Mouse (Mus musculus): ENCODE data around the gene Cntnap5b. TPM values are rescaled to one million over a fixed set of nuclear protein-coding genes. Genes with fewer than 3 reads are reported as not detected.

The Cntnap5b gene
- polyA plus RNA-seq, 1 experiment from 2014 or later = 2.8 TPM

DNA sequence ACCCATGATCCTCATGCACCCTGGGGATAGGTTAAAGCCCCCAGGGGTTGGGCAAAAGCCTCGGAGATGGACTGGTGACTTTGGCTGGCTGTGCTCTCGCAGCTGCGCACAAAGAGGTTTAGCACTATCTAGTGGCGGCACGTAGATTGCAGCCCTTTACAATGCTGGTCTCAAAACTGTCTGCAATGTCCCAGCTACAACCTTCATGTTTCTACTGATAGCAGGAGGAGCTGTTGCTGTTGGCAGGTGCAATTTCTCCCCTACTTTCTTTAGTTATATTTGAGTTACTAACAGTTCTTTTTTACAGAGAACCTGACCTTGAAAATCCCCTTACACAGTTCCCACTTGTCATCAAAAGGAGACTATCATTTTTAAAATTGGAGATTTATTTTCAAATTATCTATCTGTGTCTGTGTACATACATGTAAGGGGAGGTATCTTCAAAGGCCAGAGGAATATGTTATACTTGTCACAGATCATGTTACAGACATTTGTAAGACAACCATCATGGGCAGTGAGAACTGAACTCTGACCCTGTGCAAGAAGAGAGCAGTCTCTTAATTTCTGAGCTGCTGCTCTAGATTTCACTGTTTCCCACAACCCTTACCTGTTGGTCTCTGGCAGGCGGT lies 459.5 kb downstream of the Cntnap5b start:
- Histone ChIP-seq H3K27me3 (replicated peaks) (no peaks in the 10 kb centered on the region), H3K4me1 (no peaks in the 10 kb centered on the region), H3K9me3 (replicated peaks) (no peaks in the 10 kb centered on the region), H3K4me2 (no peak overlapping the region), H3K4me3 (replicated peaks) (no peak overlapping the region), H3K27ac (replicated peaks) (no peak overlapping the region), H3K36me3 (no peaks in the 10 kb centered on the region), H3K9ac (replicated peaks) (no peak overlapping the region; the same call in 1 of the 2 replicates)
- peak; percentile 83 for ATAC-seq (ENCODE audit: low FRiP score)
- WGBS = 15% methylated on average over 5 of the region's 6 CpGs

DNA sequence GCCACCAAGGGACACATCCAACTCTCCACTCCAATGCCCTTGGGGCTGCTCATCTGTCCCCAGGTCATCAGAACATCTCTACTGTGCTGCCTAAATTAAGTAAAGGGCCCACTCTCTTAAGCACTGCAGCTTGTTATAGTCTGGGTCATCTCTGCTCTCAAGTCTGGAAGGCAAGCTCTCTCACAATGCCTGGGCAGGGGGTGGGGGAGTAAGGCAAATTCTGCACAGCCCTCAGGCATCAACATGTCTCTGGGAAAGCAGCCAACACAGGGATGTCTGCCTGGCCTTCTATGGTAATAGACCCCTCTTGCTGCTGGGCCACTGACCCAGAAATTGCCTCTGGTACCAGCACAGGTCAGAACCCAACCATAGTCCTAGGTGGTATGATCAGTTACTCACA lies 479.4 kb downstream of the Cntnap5b start:
- ATAC-seq (ENCODE audit: low FRiP score) = no peak
- H3K4me2 ChIP-seq = no peak overlapping the region
- no peaks in the 10 kb centered on the region for H3K9me3 ChIP-seq (replicated peaks)
- H3K27me3 ChIP-seq (replicated peaks) = no peaks in the 10 kb centered on the region
- H3K9ac ChIP-seq (replicated peaks) = no peak overlapping the region
- no peak overlapping the region for H3K27ac ChIP-seq (replicated peaks)
- H3K4me3 ChIP-seq (replicated peaks) = no peak overlapping the region
- H3K36me3 ChIP-seq = no peaks in the 10 kb centered on the region
- no peaks in the 10 kb centered on the region for H3K4me1 ChIP-seq

DNA sequence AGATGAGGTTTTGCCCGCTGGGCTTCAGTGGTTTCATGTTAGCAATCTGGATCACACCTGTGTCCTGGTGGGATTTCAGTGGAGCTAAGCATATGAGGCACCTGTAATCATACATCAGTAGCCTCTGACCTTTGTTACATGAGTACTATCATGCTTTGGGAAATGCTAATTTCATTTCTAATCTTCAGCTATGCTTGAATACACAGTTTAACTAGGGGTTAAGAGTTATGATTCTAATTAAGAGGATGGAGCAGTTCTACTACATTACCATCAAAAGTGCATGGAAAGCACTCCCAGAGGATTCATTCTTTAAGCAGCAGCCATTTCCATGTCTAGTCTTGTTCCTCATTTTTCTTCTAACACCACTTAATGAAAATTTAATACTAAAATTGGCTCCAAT lies 538.1 kb downstream of the Cntnap5b start:
- no peaks in the 10 kb centered on the region for H3K36me3 ChIP-seq
- H3K9me3 ChIP-seq (replicated peaks) = no peaks in the 10 kb centered on the region
- H3K27ac ChIP-seq (replicated peaks) = no peak overlapping the region
- WGBS = 71% methylated on average over 1 of the region's 1 CpGs
- H3K9ac ChIP-seq (replicated peaks) = no peak overlapping the region
- no peaks in the 10 kb centered on the region for H3K27me3 ChIP-seq (replicated peaks)
- H3K4me3 ChIP-seq (replicated peaks) = no peak overlapping the region
- no peak overlapping the region for H3K4me2 ChIP-seq
- peak; percentile 79 for ATAC-seq (ENCODE audit: low FRiP score)
- 0 out of 2 replicates have a peak, but pooled peaks cover 2% of the 10 kb centered on the region for H3K4me1 ChIP-seq

DNA sequence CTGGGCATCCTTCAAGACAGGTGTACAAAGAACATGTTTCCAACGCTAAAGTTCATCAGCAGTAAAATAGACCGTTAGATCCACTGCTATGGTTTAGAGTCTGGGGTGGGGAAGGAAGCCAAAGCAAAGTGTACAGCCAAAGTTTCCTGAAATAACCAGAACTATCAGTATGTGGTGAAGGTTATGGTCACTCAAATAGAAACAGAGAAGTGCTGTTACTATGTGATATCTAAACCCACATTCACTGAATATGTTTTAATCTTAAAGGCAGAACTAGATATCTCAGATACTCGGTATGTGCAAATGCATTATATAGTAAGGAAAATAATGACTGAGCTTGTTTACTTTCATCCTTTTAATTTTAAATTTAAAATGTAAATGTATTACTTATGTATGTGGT lies 558.5 kb downstream of the Cntnap5b start:
- H3K27me3 ChIP-seq (replicated peaks) = no peaks in the 10 kb centered on the region
- 83% methylated on average over 3 of the region's 3 CpGs for WGBS
- no peak overlapping the region for H3K4me3 ChIP-seq (replicated peaks)
- no peak for ATAC-seq (ENCODE audit: low FRiP score)
- H3K9ac ChIP-seq (replicated peaks) = no peak overlapping the region
- H3K36me3 ChIP-seq = no peaks in the 10 kb centered on the region
- H3K9me3 ChIP-seq (replicated peaks) = no peaks in the 10 kb centered on the region
- no peaks in the 10 kb centered on the region for H3K4me1 ChIP-seq
- H3K4me2 ChIP-seq = no peak overlapping the region
- no peak overlapping the region for H3K27ac ChIP-seq (replicated peaks)

DNA sequence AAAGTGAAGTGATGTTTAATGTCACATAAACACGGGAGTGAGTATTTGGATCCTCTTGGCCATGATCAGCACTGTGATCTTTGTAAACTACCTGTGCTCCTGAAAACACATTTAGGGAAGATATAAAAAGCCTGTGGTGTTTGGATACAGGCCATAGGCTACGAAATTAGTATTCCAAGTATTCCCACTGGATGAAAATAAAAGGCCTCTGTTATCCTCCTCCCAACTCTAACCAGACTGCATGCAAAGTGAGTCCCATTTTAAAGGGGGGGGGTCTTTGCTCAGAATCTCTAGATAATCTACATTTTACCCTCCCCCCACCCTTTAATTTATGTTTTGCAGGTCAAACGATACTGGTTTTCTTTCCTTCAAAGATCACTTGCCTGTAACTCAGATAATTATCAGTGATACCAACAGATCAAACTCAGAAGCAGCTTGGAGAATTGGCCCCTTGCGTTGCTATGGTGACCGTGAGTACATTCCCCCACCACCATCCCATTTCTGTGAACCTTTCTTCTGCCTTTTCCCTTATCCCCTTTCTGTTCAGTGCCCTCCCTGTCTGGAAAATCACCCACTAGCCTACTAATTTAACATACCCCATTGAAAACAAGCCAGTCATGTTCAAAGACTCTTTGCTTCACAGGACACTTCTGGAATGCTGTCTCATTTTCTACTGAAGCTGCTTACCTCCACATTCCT lies 597.0 kb downstream of the Cntnap5b start:
- Histone ChIP-seq H3K27ac (replicated peaks) (peak overlapping the region; percentile 39; the same call in 1 of the 2 replicates), H3K36me3 (no peaks in the 10 kb centered on the region), H3K9me3 (replicated peaks) (no peaks in the 10 kb centered on the region), H3K4me3 (replicated peaks) (no peak overlapping the region), H3K4me2 (0 out of 2 replicates have a peak overlapping the region, but pooled peaks have one; percentile 5), H3K27me3 (replicated peaks) (no peaks in the 10 kb centered on the region), H3K4me1 (peaks cover 5% of the 10 kb centered on the region; the same call in 1 of the 2 replicates), H3K9ac (replicated peaks) (no peak overlapping the region)
- ATAC-seq (ENCODE audit: low FRiP score) = peak; percentile 87
- WGBS = 45% methylated on average over 5 of the region's 5 CpGs

DNA sequence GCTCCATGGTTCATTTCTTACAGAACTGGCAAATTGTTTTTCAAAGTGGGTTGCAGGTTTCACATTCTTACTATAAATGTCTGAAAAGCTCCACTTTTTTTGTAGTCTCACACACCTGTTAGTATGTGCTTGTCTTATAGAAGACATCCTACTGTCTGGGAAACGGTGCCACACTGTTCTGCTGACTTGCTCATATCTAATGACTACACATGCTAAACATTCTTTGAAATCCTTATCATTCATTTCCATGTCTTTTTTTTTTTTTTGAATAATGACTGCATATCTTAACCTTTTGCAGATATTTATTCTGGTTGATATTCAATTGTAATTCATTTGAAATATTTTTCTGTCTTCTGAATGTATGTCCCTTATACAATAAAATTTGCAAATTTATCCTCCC lies 613.7 kb downstream of the Cntnap5b start:
- Histone ChIP-seq H3K27me3 (replicated peaks) (no peaks in the 10 kb centered on the region), H3K4me1 (no peaks in the 10 kb centered on the region), H3K27ac (replicated peaks) (no peak overlapping the region), H3K36me3 (no peaks in the 10 kb centered on the region), H3K9ac (replicated peaks) (no peak overlapping the region), H3K4me3 (replicated peaks) (no peak overlapping the region), H3K9me3 (replicated peaks) (no peaks in the 10 kb centered on the region), H3K4me2 (no peak overlapping the region)
- ATAC-seq (ENCODE audit: low FRiP score) = no peak
- 89% methylated on average over 1 of the region's 1 CpGs for WGBS

DNA sequence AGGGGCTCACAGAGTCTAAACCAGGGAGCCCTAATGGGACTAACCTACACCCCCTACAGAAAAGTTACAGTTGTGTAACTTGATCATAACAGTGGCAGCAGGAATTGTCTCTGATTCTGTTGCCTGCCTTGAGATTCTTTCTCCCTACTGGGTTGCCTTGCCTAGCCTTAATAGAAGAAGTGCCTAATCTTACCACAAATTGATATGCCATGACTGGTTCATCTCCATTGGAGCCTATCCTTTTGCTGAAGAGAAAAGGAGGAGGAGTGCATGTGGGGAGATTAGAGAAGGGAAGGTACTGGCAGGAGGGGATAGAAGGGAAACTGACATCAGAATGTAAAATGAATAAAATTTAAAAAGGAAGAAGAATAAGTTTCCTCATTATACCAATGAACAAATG lies 621.5 kb downstream of the Cntnap5b start:
- Histone ChIP-seq H3K4me2 (no peak overlapping the region), H3K27me3 (replicated peaks) (no peaks in the 10 kb centered on the region), H3K36me3 (no peaks in the 10 kb centered on the region), H3K9me3 (replicated peaks) (no peaks in the 10 kb centered on the region), H3K9ac (replicated peaks) (no peak overlapping the region), H3K4me1 (no peaks in the 10 kb centered on the region), H3K4me3 (replicated peaks) (no peak overlapping the region), H3K27ac (replicated peaks) (no peak overlapping the region)
- no peak for ATAC-seq (ENCODE audit: low FRiP score)

DNA sequence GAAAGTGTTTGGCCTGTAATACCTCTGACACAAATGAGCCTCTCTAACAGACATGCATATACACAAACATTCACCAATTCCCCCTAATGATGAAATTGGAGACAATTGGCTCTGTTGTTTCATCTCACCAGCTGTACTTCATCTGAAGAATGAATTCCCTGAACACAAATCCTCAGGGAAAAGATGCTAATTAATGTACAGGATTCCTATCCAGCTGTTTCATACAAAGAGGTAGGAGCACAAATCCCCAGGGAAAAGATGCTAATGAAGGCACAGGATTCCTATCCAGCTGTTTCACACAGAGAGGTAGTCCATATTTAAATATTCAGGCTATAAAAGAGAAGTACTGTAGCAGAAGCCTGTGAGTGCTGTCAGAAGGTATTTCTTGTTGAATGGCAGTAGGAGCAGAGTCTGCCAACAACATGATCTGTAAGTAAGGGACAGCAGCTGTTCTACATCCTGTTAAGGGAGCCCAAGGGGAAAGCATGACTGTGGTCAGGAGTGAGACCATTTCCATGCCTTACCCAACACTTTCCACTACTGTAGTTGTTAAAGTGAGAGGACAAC lies 644.2 kb downstream of the Cntnap5b start:
- Histone ChIP-seq H3K4me3 (replicated peaks) (no peak overlapping the region), H3K27me3 (replicated peaks) (no peaks in the 10 kb centered on the region), H3K4me2 (no peak overlapping the region), H3K9me3 (replicated peaks) (no peaks in the 10 kb centered on the region), H3K27ac (replicated peaks) (no peak overlapping the region), H3K9ac (replicated peaks) (no peak overlapping the region), H3K4me1 (no peaks in the 10 kb centered on the region), H3K36me3 (no peaks in the 10 kb centered on the region)
- ATAC-seq (ENCODE audit: low FRiP score) = peak; percentile 65

DNA sequence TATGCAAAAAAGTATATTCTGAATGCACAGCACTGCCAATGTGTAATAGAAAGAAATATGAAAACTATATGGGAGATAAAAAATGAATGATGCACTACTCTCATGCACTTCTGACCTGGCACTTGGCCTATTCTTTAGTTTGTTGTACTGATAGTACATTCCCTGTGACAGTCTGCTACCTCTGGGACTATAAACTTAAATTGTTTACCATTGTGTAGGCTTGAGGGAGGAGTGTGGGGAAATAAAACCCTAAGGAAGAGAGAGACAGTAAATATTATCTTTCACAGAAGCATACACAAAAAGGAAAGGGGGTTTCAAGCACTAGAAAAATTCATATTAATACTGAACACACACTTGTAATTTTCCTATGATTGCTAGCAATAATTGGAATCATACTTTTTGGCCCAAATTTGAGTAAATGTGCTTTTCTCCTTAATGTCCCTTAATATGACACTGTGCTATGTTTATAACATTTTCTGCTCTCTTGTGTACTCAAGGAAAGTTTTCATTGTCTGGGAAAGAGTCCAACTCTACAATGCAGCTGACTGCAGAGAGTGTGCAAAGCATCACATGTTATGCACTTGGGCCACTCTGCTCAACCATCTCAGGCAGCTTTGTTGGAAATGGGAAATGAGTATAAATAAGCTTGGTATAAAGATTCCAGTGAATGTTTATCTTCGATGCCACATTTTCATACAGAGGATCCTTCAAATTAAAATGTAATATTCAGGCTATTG lies 657.6 kb downstream of the Cntnap5b start:
- H3K4me3 ChIP-seq (replicated peaks) = no peak overlapping the region
- H3K4me2 ChIP-seq = no peak overlapping the region
- H3K9me3 ChIP-seq (replicated peaks) = no peaks in the 10 kb centered on the region
- ATAC-seq (ENCODE audit: low FRiP score) = no peak
- no peaks in the 10 kb centered on the region for H3K36me3 ChIP-seq
- 86% methylated on average over 1 of the region's 1 CpGs for WGBS
- H3K9ac ChIP-seq (replicated peaks) = no peak overlapping the region
- no peaks in the 10 kb centered on the region for H3K27me3 ChIP-seq (replicated peaks)
- H3K4me1 ChIP-seq = no peaks in the 10 kb centered on the region
- H3K27ac ChIP-seq (replicated peaks) = no peak overlapping the region

DNA sequence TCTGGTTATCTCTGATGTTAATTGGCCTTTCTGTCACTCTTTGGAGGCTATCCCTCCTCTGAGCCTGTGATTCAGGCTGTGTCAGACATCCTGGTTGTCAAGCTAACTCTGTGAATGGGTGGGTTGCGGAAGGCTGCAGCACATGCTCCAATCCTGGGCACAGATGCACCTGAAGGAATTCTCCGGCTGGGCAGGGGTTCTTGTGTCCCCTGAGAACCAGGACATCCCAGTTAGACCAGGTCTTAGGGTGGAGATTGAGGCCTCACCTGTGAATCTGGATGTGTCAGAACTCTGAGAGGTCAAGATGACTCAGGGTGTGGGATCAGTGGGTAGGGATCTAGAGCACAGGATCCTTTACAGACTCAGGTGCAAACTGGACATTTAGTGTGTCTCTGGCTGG lies 691.3 kb downstream of the Cntnap5b start:
- Histone ChIP-seq H3K4me3 (replicated peaks) (no peak overlapping the region), H3K27ac (replicated peaks) (no peak overlapping the region), H3K4me1 (no peaks in the 10 kb centered on the region), H3K9me3 (replicated peaks) (no peaks in the 10 kb centered on the region), H3K4me2 (no peak overlapping the region), H3K36me3 (no peaks in the 10 kb centered on the region), H3K27me3 (replicated peaks) (no peaks in the 10 kb centered on the region), H3K9ac (replicated peaks) (no peak overlapping the region)
- 93% methylated on average over 2 of the region's 2 CpGs for WGBS
- no peak for ATAC-seq (ENCODE audit: low FRiP score)

DNA sequence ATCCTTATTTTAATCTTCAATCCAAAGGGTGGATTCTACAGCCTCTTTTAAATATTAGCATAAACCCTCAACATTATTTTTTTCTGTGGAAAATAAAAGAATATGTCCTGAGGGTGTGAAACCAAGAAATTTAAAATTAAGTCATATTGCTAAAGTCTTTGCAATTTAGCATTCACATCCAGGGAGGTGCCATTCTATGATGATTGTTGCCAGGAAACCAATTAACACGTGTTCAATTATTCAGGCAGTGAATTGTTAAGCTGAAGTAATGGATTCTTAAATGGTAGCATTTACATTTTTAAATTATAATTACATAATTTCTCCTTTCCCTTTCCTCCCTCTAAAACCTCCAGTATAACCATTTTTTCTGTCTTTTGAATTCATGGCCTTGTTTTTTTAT lies 692.7 kb downstream of the Cntnap5b start:
- Histone ChIP-seq H3K4me1 (no peaks in the 10 kb centered on the region), H3K9ac (replicated peaks) (no peak overlapping the region), H3K9me3 (replicated peaks) (no peaks in the 10 kb centered on the region), H3K36me3 (no peaks in the 10 kb centered on the region), H3K4me2 (no peak overlapping the region), H3K27ac (replicated peaks) (no peak overlapping the region), H3K4me3 (replicated peaks) (no peak overlapping the region), H3K27me3 (replicated peaks) (no peaks in the 10 kb centered on the region)
- WGBS = 27% methylated on average over 1 of the region's 1 CpGs
- no peak for ATAC-seq (ENCODE audit: low FRiP score)

DNA sequence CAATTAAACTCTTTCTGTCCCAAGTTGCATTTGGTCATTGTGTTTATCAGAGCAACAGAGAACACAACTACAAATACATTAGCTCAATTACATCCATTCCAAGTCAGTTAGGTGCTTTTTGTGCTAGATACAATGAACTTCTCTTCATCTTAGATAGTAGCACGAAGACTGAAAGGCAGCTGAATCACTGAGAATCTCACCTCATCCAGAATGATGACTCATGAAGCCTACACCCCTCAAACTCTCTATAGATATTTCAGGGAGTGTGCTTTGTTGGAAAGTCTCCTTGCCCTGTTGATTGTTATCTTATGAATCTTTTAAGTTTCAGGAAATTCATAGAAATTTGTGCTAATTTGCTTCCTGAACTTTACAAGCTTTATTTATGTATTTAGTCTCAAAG lies 695.0 kb downstream of the Cntnap5b start:
- Histone ChIP-seq H3K27me3 (replicated peaks) (no peaks in the 10 kb centered on the region), H3K9ac (replicated peaks) (no peak overlapping the region), H3K4me2 (no peak overlapping the region), H3K4me1 (no peaks in the 10 kb centered on the region), H3K36me3 (no peaks in the 10 kb centered on the region), H3K4me3 (replicated peaks) (no peak overlapping the region), H3K9me3 (replicated peaks) (no peaks in the 10 kb centered on the region), H3K27ac (replicated peaks) (no peak overlapping the region)
- ATAC-seq (ENCODE audit: low FRiP score) = no peak
- 82% methylated on average over 1 of the region's 1 CpGs for WGBS

Data from neural tube, embryonic 15.5 days (tissue).